Mouse (Mus musculus): ENCODE measurements around the gene Cd81.

- TF ChIP-seq POLR2A (IDR thresholded peaks at IDR 0.05; ENCODE audit: control insufficient read depth in 1 of 2, insufficient read depth in 1 of 2, low read depth in 1 of 2, low read length in 2 of 2, poor library complexity in 1 of 2) (peak in 1 of 2 experiments; percentile 14; a peak in 1 of 4 replicates), CTCF (IDR thresholded peaks at IDR 0.05 in 2 of 3, conservative IDR thresholded peaks at IDR 0.05 in 1 of 3; ENCODE audit: control insufficient read depth in 1 of 3, insufficient read depth in 1 of 3, low read depth in 2 of 3, low read length in 3 of 3, poor library complexity in 1 of 3, severe bottlenecking in 1 of 3) (no peak), GATA1 (IDR thresholded peaks at IDR 0.05; ENCODE audit: low read depth, low read length) (no peak), RAD21 (IDR thresholded peaks at IDR 0.05; ENCODE audit: low read depth, low read length) (no peak), MYC (IDR thresholded peaks at IDR 0.05; ENCODE audit: low read depth, low read length) (no peak), TCF12 (IDR thresholded peaks at IDR 0.05; ENCODE audit: low read depth, low read length) (peak; percentile 64), MYB (IDR thresholded peaks at IDR 0.05; ENCODE audit: low read depth, low read length) (no peak), MAX (IDR thresholded peaks at IDR 0.05; ENCODE audit: low read length) (no peak), USF2 (IDR thresholded peaks at IDR 0.05; ENCODE audit: borderline replicate concordance in 1 of 2, insufficient read depth in 1 of 2, low read depth in 1 of 2, low read length in 2 of 2) (no peak), CHD2 (IDR thresholded peaks at IDR 0.05; ENCODE audit: low read length) (peak; percentile 91), HCFC1 (IDR thresholded peaks at IDR 0.05; ENCODE audit: low read depth, low read length) (no peak), MAFK (IDR thresholded peaks at IDR 0.05; ENCODE audit: borderline replicate concordance, low read depth, low read length) (no peak)
These were observed 36.6 kb upstream of the Cd81 start for GRCm38 (mm10) chr7:143015755-143016423.

Data from MEL (cell line).